Mouse (Mus musculus): ENCODE data around the gene Limk1. TPM values are rescaled to one million over a fixed set of nuclear protein-coding genes. Genes with fewer than 3 reads are reported as not detected.

Gene Limk1
- total RNA-seq, 2 experiments from 2014 or later: 4.7 to 5.0 TPM

DNA sequence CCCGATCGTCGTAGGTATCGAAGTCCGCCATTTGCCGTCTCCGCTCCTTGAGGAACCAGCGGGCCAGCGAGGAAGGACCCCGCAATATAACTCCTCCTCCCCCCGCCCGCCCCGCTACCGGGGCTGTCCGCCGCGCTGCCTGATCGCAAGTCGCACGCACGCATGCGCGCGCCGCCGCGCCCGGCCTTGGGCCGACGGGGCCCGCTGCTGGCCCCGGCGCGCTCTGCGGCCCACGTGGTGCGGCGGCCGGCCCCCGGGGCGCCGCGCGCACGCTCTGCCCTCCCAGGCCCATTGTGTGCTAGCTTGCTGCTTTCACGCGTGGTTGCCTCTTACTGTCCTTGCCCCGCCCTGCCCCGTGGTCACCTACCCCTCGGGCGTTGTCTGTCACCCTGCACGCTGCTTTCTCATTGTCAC, 49.1 kb downstream of the Limk1 start, which contains the start of gene Eif4h:
Eif4h (minus strand) TSS at position 222 of the 414 bp plus-strand sequence.
- intact Hi-C loops (cut with DNase I): no loop called here
- DNase-seq (ENCODE audit: low spot score): peak; percentile 95

DNA sequence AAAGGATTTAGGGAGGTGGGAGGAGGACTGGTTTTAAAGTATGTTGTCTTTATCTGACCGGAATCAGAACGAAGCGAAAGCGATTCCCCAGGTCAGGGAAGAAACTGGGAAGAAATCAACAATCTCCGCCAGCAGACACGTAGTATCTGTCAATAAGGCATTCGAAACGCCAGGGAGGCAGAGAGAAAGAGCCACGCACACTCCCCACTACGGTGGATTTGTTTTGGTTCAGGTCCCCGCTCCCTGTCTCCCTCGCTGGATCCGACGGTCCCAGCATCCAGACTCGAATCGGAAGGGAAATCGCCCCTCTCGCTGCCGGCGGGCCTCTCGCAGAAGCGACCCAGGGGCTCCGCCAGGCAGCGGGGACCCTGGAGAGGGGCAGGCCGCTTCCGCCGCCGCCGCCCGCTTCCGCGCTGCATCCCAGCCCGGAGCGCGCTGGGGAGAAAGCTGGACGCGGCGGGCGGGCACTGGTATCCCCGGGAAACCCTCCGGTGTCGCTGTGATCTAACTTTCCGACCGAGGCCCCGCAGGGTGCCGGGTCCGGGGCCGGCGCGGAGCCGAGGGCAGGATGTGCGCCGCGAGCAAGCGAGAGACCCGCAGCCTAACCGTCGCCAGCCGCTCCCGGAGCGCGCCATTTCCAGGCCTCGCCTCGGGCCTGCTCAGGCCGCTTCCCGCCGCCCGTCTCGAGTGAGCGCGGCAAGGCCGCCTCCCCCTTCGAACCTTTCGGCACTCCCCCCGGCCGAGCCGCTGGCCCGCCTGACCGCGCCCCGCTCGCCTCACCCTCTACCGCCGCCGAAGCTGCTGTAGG, 49.7 kb downstream of the Limk1 start:
- no peak for DNase-seq (ENCODE audit: low spot score)
- intact Hi-C loops (cut with DNase I): no loop called here

DNA sequence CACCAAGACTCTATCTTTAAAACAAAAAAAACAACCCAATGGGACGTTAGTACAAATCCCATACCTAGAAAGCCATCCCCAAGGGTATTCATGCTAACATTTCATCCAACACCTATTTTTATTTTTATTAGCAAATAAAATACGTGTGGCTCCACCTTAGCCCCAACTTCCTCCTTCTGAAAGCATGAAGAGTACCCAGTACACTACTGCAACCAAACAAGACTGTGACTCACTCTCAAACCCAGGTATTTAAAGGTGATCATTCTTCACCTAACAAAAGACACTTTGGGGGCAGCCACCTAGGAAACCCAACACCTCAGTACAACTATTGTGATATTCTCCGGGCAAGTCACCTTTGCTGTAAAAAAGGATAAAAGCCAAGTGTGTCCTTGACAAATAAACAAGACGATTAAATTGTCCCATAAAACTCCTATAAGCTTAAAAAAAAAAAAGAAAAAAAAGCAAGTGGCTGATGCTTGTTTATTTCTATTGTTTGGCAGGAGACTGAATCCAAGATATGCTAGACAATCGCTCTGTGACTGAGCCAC, 50.5 kb downstream of the Limk1 start:
- no peak for DNase-seq (ENCODE audit: low spot score)
- intact Hi-C loops (cut with DNase I): no loop called here

DNA sequence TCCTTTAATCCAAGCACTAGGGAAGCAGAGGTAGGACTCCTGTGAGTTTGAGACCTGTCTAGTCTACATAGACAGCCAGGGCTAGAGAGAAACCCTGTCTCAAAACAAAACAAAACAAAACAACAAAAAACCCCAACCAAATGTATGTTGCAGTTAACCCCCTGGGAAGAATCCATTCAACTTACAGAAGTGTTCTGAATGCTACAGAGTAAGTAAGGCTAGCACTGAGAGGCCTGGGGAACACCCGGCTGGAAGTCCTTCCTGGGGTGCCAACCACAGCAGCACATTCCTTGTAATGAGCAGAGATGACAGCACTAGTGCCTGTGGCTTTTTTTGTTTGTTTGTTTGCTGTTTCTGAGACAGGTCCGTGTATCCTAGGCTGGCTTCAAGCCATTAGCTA, 55.6 kb downstream of the Limk1 start:
- DNase-seq (ENCODE audit: low spot score): no peak
- intact Hi-C loops (cut with DNase I): no loop called here

DNA sequence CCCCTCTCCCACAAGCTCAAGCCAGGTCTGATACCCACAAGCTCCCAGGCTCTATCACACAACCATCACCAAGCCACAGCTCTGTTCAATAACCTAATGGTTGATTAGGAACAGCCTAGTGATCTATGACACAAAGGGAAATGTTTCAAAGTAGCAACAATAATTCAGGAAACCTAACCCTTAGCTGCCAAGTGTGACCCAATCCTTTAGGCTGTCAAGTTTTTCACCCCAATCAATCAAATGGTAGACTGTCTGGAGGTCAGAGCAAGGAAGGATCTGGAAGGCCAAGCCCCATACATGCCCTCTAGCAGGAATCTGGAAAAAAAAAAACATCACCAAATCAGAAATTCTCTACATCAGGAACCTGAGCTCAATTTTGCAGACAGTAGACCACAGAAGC, 57.6 kb downstream of the Limk1 start:
- intact Hi-C loops (cut with DNase I): no loop called here

DNA sequence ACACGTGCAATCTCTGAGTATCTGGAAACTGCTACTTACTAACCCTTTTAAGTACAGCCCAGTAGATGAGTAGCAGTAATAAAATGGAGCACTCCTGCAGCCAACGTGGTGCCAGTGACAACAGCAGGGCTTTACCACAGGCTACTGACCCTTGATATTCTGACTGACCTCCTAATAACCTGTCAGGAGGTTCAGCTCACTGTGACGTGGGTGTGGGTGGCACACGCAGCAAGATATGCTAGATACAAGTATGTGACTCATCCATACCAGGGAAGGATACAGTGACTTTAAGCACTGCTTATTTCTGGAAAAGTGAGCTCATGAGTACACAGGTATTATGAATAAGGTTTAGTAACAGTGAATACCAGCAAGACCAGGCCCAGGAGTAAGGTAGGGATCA, 58.9 kb downstream of the Limk1 start:
- intact Hi-C loops (cut with DNase I): no loop called here
- DNase-seq (ENCODE audit: low spot score): no peak

More for the DNA sequence above, 57.6 kb downstream of the Limk1 start:
- DNase-seq (ENCODE audit: low spot score): no peak

GRCm38 (mm10) chr5:134622069-134622468, 66.3 kb downstream of the Limk1 start:
- intact Hi-C loops (cut with DNase I): no loop called here
- DNase-seq (ENCODE audit: low spot score): no peak

- intact Hi-C loops (cut with DNase I): no loop called here
- no peak for DNase-seq (ENCODE audit: low spot score)
These were observed 67.2 kb downstream of the Limk1 start for GRCm38 (mm10) chr5:134621099-134621640.

DNA sequence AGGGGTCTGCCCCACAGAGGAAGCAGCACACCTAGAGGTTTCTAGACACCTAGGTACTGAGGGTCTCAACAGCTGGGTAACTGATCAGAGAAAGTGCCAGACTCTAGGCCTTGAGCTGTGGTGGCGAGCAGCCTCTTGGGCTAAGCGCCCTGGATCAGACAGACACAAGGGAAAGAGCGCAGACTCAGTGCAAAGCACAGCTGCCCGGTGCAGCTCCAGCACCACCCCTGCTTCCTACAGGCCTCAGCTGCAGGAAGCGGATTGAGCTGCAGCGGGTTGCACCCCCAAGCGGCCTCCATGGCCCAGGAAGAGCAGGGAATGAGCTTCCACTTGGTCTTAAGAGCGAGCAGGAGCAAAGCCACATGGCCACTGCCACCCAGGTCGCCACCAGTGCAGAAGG, 67.9 kb downstream of the Limk1 start:
- intact Hi-C loops (cut with DNase I): no loop called here
- no peak for DNase-seq (ENCODE audit: low spot score)

GRCm38 (mm10) chr5:134617071-134617470, 71.3 kb downstream of the Limk1 start:
- peak; percentile 26 for DNase-seq (ENCODE audit: low spot score)
- intact Hi-C loops (cut with DNase I): loop anchor here (1.0 kb wide), 1 partner anchor 123 kb away; no protein-coding TSS in a partner anchor

GRCm38 (mm10) chr5:134615780-134616179, 72.6 kb downstream of the Limk1 start:
- intact Hi-C loops (cut with DNase I): no loop called here
- DNase-seq (ENCODE audit: low spot score): no peak

DNA sequence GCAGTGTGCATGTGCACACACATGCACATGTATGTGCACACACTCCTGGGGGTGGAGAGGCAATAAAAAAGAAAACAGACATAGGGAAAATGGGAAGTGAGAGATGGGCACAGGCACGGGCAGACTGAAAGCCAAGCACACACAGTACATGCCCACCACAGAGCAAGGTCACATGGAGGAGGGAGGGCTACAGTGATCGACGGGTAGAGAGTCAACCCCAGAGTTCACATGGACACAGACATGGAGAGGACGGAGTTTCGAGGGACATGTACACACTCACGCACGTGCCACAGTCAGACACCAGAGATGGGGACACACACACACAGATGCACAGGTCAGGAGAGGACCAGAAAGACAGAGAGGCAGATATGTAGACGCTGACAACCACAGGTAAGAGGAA, 73.0 kb downstream of the Limk1 start:
- no peak for DNase-seq (ENCODE audit: low spot score)
- intact Hi-C loops (cut with DNase I): no loop called here

DNA sequence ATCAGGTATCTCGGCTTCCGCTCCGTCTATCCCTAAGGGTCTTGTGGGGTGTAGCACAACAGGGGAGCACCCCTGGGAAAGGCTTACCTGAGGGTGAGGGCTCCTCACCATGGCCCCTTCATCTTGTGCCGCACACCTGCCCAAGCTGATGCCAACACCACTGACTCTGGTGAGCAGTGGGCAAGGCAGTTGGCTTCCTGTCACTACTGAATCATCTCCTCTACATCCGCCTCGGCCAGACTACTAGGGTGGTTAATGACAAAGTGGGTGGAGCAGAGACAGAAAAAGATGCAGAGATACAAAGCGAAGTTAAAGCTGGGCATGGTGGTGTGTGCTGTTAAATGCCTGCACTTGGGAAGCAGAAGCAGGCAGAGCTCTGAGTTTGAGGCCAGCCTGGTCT, 73.6 kb downstream of the Limk1 start, which contains the start of gene Lat2:
Lat2 (minus strand) TSS at position 224 of the 400 bp plus-strand sequence.
- intact Hi-C loops (cut with DNase I): no loop called here
- DNase-seq (ENCODE audit: low spot score): no peak

DNA sequence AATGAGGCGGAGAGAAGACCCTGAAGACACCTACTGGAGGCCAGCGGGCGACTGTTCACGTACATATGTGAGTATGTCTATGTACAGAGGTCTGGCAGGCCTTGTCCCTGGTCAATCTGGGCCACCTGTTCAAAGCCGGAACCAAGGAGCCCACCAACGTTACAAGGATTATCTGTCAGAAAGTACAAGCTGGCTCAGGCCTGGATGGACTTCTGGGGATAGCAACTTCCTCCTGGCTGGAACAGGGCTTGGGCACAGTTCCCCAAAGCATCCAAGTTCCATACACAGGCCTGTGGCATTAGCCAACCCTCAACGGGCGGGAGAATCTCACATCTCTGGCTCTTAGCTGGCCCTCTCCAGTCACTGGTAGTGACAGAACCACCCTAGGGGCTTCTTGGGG, 74.1 kb downstream of the Limk1 start:
- intact Hi-C loops (cut with DNase I): no loop called here

GRCm38 (mm10) chr5:134613727-134614126, 74.7 kb downstream of the Limk1 start:
- DNase-seq (ENCODE audit: low spot score): no peak
- intact Hi-C loops (cut with DNase I): no loop called here

More for the DNA sequence above, 74.1 kb downstream of the Limk1 start:
- no peak for DNase-seq (ENCODE audit: low spot score)

- no peak for DNase-seq (ENCODE audit: low spot score)
- intact Hi-C loops (cut with DNase I): no loop called here
These were observed 76.4 kb downstream of the Limk1 start for GRCm38 (mm10) chr5:134611810-134612521.

GRCm38 (mm10) chr5:134609916-134610643, 78.3 kb downstream of the Limk1 start:
- intact Hi-C loops (cut with DNase I): no loop called here
- no peak for DNase-seq (ENCODE audit: low spot score)

DNA sequence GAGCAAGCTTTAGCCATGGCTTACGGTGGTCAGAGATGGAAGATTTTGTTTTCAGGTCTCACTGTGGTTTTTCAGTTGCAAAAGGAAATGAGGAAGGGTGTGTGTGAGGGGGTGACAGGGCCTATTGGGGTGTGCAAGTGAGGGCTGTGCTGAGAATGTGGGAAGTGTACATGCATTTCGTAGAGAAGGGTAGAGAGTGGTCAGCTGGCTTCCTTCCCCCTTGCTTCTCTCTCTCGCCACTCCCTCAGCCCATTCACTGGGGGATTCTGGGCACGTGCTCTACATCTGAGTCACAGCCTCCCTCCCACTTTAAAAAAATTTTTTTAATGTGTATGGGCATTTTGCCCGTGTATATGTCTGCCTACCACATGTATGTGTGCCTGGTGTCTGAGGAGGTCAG, 81.3 kb downstream of the Limk1 start:
- intact Hi-C loops (cut with DNase I): no loop called here

GRCm38 (mm10) chr5:134606314-134606713, 82.1 kb downstream of the Limk1 start:
- DNase-seq (ENCODE audit: low spot score): no peak
- intact Hi-C loops (cut with DNase I): no loop called here

More for the DNA sequence above, 81.3 kb downstream of the Limk1 start:
- DNase-seq (ENCODE audit: low spot score): no peak

Data from heart, postnatal 25 days (tissue).